Mouse (Mus musculus) adipose tissue, adult 10 weeks (tissue): Measurements from ENCODE around the gene Gm3488. TPM values are rescaled to one million over a fixed set of nuclear protein-coding genes. Genes with fewer than 3 reads are reported as not detected.

Source experiments
- polyA plus RNA-seq: library from polyadenylated mRNA; stranded (reverse); fragments of 350-450 nt; fragmentation: Illumina TruSeq; extraction: RNeasy Lipid Tissue Mini Kit (QIAGEN cat#74804); gene quantifications from one replicate; pipeline ENCODE4 v1.2.3, GENCODE M21; 2014; ENCODE audit warnings: low read depth, low replicate concordance

The Gm3488 gene
- polyA plus RNA-seq, result not detected

DNA sequence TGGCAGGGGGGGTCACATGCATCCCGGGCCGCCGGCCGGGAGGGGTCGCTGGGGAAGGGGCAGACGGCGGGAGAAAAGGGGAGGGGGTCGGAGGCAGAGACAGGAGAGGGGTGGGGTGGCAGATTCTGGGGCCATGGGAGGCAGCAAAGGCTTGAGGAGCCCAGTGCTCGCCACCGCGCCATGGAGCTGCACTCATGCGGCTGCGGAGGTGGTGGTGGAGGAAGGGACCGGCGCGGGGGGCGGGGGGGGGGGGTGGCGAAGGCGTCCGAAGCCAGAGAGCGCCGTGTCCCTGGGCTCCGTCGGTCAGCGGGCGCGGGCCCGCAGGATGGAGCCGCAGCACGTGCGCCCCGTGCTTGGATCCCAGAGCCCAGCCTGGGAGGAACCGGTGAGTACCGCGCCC lies at the start of gene Gm3488:
Gm3488 (plus strand) TSS at position 301 of the 400 bp plus-strand sequence.

DNA sequence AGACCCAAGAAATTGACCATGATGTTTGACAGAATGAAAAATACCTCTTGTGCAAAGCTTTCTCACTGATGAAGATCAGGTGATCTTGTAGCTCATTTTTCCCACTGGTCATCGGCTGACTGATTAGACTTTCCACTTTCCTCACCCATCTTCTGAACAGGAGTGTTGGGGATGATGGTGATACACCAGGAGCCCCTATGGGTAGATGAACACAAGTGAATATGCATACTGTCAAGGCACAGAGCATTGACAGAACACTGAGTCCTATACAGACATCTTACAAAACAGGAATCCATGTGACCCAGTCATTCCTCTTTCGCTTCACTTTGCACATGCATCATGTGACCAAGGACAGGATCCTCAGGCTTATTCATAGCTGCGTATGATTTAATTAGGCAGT lies 46.1 kb upstream of the Gm3488 start, which contains the start of gene Gm3194:
Gm3194 (minus strand) TSS at position 101 of the 400 bp plus-strand sequence.

DNA sequence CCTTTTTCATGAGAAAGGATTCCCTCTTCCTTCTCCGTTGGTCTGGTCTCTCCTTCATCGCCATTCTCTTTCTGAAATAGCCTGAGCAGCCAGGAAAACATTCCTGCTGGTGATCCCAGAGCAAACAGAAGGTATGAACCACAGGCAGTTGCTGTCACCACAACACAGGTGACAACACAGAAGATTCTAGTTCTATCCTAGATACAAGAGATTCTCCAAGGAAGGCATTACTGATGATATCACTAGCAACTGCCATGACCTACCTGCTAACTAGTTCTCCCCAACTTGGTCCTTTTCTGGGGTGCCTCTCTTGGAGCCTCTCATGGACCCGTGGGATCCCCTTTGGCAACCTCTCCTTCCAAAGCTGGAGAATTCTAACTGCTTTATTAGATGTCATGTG lies 23.7 kb upstream of the Gm3488 start, which contains the start of gene Gm8246:
Gm8246 (minus strand) TSS at position 101 of the 400 bp plus-strand sequence.

DNA sequence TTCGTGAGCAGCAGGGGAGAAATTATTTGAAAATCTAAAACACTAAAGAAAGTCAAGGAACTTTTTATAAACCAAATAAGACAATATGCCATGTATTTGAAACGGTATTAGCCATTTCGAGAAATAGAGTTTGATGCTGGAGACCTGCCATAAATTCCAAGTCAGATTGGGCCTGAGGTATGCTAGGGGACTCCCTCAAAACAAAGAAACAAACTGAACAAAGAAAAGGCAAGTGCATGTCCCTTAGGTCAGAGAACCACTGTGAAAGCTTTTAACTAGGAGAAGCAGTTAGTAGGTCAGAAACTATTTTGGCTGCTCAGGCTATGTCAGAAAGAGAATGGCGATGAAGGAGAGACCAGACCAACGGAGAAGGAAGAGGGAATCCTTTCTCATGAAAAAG lies 17.6 kb upstream of the Gm3488 start, which contains the start of gene Gm3187:
Gm3187 (plus strand) TSS at position 301 of the 400 bp plus-strand sequence.

DNA sequence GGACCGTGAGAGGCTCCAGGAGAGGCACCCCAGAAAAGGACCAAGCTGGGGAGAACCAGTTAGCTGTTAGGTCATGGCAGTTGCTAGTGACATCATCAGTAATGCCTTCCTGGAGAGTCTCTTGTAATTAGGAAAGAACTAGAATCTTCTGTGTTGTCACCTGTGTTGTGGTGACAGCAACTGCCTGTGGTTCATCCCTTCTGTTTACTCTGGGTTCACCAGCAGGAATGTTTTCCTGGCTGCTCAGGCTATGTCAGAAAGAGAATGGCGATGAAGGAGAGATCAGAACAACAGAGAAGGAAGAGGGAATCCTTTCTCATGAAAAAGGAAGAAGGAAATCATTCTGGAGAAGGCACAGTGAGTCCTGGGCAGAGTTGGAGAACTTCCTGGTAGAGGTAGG lies 36.7 kb downstream of the Gm3488 start, which contains the start of gene Gm3532:
Gm3532 (plus strand) TSS at position 301 of the 400 bp plus-strand sequence.

Other genes with a start within 250 kb of the Gm3488 start
- gene Gm3526, start 241.1 kb upstream of the Gm3488 start, polyA plus RNA-seq, result not detected
- gene Gm3542, start 166.7 kb upstream of the Gm3488 start, polyA plus RNA-seq, result not detected
- gene Gm3500, start 112.6 kb upstream of the Gm3488 start, polyA plus RNA-seq, result not detected
- gene Gm3194, start 46.2 kb upstream of the Gm3488 start, polyA plus RNA-seq, result 0.31 TPM
- gene Gm8246, start 23.8 kb upstream of the Gm3488 start, polyA plus RNA-seq, result not detected
- gene Gm3187, start 17.5 kb upstream of the Gm3488 start, polyA plus RNA-seq, result not detected
- not detected for gene Gm3532, start 36.8 kb downstream of the Gm3488 start, polyA plus RNA-seq
- not detected for gene Gm8265, start 131.4 kb downstream of the Gm3488 start, polyA plus RNA-seq
- gene Gm9603, start 185.8 kb downstream of the Gm3488 start, polyA plus RNA-seq, result not detected
- 0.66 TPM for gene Gm3373, start 239.9 kb downstream of the Gm3488 start, polyA plus RNA-seq